Mouse (Mus musculus): Measurements from ENCODE around the gene Uckl1. TPM values are rescaled to one million over a fixed set of nuclear protein-coding genes. Genes with fewer than 3 reads are reported as not detected.
A peak's percentile ranks its signal among the peaks of the same experiment; 100 is the strongest.

Uckl1 gene
- polyA plus RNA-seq, 2 experiments, result 41.2 to 130 TPM

DNA sequence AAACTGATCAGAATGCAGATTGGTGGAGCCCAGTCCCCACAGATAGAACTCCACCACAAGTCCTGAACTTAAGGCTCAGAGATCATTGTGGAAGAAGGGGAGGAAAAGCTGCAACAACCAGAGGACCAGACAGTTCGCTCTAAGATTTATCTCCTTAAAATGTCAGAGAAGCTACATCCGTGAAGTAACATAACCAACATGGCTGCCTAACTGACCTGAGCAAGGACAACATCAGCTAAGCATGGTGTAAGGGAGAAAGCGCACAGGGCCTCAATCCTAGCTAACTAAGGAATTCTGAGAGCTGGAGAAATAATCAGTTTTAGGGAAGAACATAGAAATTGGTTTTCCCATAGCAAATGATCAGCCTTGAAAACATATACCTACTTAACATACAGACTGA is 65.5 kb downstream of the Uckl1 start:
- peak overlapping the region; percentile 94 for H3K9ac ChIP-seq (ENCODE audit: low read depth, low read length, severe bottlenecking)
- H3K36me3 ChIP-seq (ENCODE audit: control insufficient read depth, insufficient read depth, low read length), result peaks cover 36% of the 10 kb centered on the region
- H3K4me2 ChIP-seq (replicated peaks; ENCODE audit: low read depth, low read length, severe bottlenecking), result peak overlapping the region; percentile 56
- DNase-seq (ENCODE audit: low spot score) (no peak), ATAC-seq (ENCODE audit: low FRiP score, low read depth) (no peak)
- H3K27ac ChIP-seq (replicated peaks; ENCODE audit: low read depth, low read length), result peak overlapping the region; percentile 95
- no peak for TF ChIP-seq POLR2A (IDR thresholded peaks at IDR 0.05; ENCODE audit: borderline replicate concordance, extremely low read depth, insufficient read depth, insufficient read length)
- WGBS, result 68% methylated on average over 3 of the region's 3 CpGs
- H3K9me3 ChIP-seq (ENCODE audit: control insufficient read depth, low read length), result no peaks in the 10 kb centered on the region
- H3K27me3 ChIP-seq (ENCODE audit: control insufficient read depth, insufficient read depth, low read length), result no peaks in the 10 kb centered on the region
- H3K4me1 ChIP-seq (ENCODE audit: control insufficient read depth, insufficient read depth, low read length), result peaks cover 14% of the 10 kb centered on the region
- peak overlapping the region; percentile 94 for H3K4me3 ChIP-seq (replicated peaks; ENCODE audit: low read length)

Small RNAs within 50 kb of the gene (microRNA-seq; reads per million reads assigned to microRNA genes)
- not detected for gene Mir7006

Other genes starting within 250 kb of the Uckl1 start
- gene Zgpat, start 220.0 kb downstream of the Uckl1 start, polyA plus RNA-seq (2012; rRNA removed), result 57.4 and 67.9 TPM in 2 replicates
- gene Zgpat, start 220.0 kb downstream of the Uckl1 start, polyA plus RNA-seq (2014; fragmentation: Nextera tagmentation; extraction: Ambion mirVana), result 37.3 and 47.6 TPM in 2 replicates
- 81.0 and 89.9 TPM in 2 replicates for gene Arfrp1, start 219.5 kb downstream of the Uckl1 start, polyA plus RNA-seq (2012; rRNA removed)
- 50.0 and 54.7 TPM in 2 replicates for gene Arfrp1, start 219.5 kb downstream of the Uckl1 start, polyA plus RNA-seq (2014; fragmentation: Nextera tagmentation; extraction: Ambion mirVana)
- gene Lime1, start 204.8 kb downstream of the Uckl1 start, polyA plus RNA-seq (2012; rRNA removed), result 63.3 and 84.7 TPM in 2 replicates
- 21.3 and 26.8 TPM in 2 replicates for gene Lime1, start 204.8 kb downstream of the Uckl1 start, polyA plus RNA-seq (2014; fragmentation: Nextera tagmentation; extraction: Ambion mirVana)
- 3.8 and 4.4 TPM in 2 replicates for gene Zbtb46, start 125.5 kb downstream of the Uckl1 start, polyA plus RNA-seq (2012; rRNA removed)
- gene Zbtb46, start 125.5 kb downstream of the Uckl1 start, polyA plus RNA-seq (2014; fragmentation: Nextera tagmentation; extraction: Ambion mirVana), result 4.3 and 4.4 TPM in 2 replicates
- gene Abhd16b, start 91.7 kb downstream of the Uckl1 start, polyA plus RNA-seq (2012; rRNA removed), result not detected in 2 replicates
- gene Abhd16b, start 91.7 kb downstream of the Uckl1 start, polyA plus RNA-seq (2014; fragmentation: Nextera tagmentation; extraction: Ambion mirVana), result not detected in 2 replicates
- 108 and 123 TPM in 2 replicates for gene Tpd52l2, start 87.8 kb downstream of the Uckl1 start, polyA plus RNA-seq (2012; rRNA removed)
- gene Tpd52l2, start 87.8 kb downstream of the Uckl1 start, polyA plus RNA-seq (2014; fragmentation: Nextera tagmentation; extraction: Ambion mirVana), result 172 and 177 TPM in 2 replicates
- gene Dnajc5, start 64.4 kb downstream of the Uckl1 start, polyA plus RNA-seq (2012; rRNA removed), result 72.5 and 91.8 TPM in 2 replicates
- gene Dnajc5, start 64.4 kb downstream of the Uckl1 start, polyA plus RNA-seq (2014; fragmentation: Nextera tagmentation; extraction: Ambion mirVana), result 75.7 and 85.5 TPM in 2 replicates
- 29.7 and 41.6 TPM in 2 replicates for gene Prpf6, start 7.0 kb upstream of the Uckl1 start, polyA plus RNA-seq (2012; rRNA removed)
- 57.9 and 64.2 TPM in 2 replicates for gene Prpf6, start 7.0 kb upstream of the Uckl1 start, polyA plus RNA-seq (2014; fragmentation: Nextera tagmentation; extraction: Ambion mirVana)
- 102 and 117 TPM in 2 replicates for gene Zfp512b, start 7.9 kb upstream of the Uckl1 start, polyA plus RNA-seq (2012; rRNA removed)
- 58.8 and 59.5 TPM in 2 replicates for gene Zfp512b, start 7.9 kb upstream of the Uckl1 start, polyA plus RNA-seq (2014; fragmentation: Nextera tagmentation; extraction: Ambion mirVana)
- 9.2 and 10.3 TPM in 2 replicates for gene Samd10, start 14.3 kb upstream of the Uckl1 start, polyA plus RNA-seq (2012; rRNA removed)
- 10.2 TPM in 2 replicates for gene Samd10, start 14.3 kb upstream of the Uckl1 start, polyA plus RNA-seq (2014; fragmentation: Nextera tagmentation; extraction: Ambion mirVana)
- gene Gm29797, start 72.1 kb upstream of the Uckl1 start, polyA plus RNA-seq (2012; rRNA removed), result 0.23 and 0.63 TPM in 2 replicates
- gene Gm29797, start 72.1 kb upstream of the Uckl1 start, polyA plus RNA-seq (2014; fragmentation: Nextera tagmentation; extraction: Ambion mirVana), result 0.37 and 0.52 TPM in 2 replicates
- 49.8 and 66.4 TPM in 2 replicates for gene Sox18, start 86.7 kb upstream of the Uckl1 start, polyA plus RNA-seq (2012; rRNA removed)
- 36.2 and 37.8 TPM in 2 replicates for gene Sox18, start 86.7 kb upstream of the Uckl1 start, polyA plus RNA-seq (2014; fragmentation: Nextera tagmentation; extraction: Ambion mirVana)
- 53.8 and 57.1 TPM in 2 replicates for gene Tcea2, start 95.4 kb upstream of the Uckl1 start, polyA plus RNA-seq (2012; rRNA removed)
- gene Tcea2, start 95.4 kb upstream of the Uckl1 start, polyA plus RNA-seq (2014; fragmentation: Nextera tagmentation; extraction: Ambion mirVana), result 27.1 and 32.9 TPM in 2 replicates
- 124 and 151 TPM in 2 replicates for gene Rgs19, start 109.1 kb upstream of the Uckl1 start, polyA plus RNA-seq (2012; rRNA removed)
- gene Rgs19, start 109.1 kb upstream of the Uckl1 start, polyA plus RNA-seq (2014; fragmentation: Nextera tagmentation; extraction: Ambion mirVana), result 92.8 and 99.6 TPM in 2 replicates
- gene Lkaaear1, start 113.5 kb upstream of the Uckl1 start, polyA plus RNA-seq (2012; rRNA removed), result not detected in 2 replicates
- not detected in 2 replicates for gene Lkaaear1, start 113.5 kb upstream of the Uckl1 start, polyA plus RNA-seq (2014; fragmentation: Nextera tagmentation; extraction: Ambion mirVana)
- 1.0 and 1.4 TPM in 2 replicates for gene Oprl1, start 130.1 kb upstream of the Uckl1 start, polyA plus RNA-seq (2012; rRNA removed)
- gene Oprl1, start 130.1 kb upstream of the Uckl1 start, polyA plus RNA-seq (2014; fragmentation: Nextera tagmentation; extraction: Ambion mirVana), result 0.30 and 0.84 TPM in 2 replicates
- gene Myt1, start 178.4 kb upstream of the Uckl1 start, polyA plus RNA-seq (2012; rRNA removed), result 0.41 and 0.85 TPM in 2 replicates
- not detected in 2 replicates for gene Myt1, start 178.4 kb upstream of the Uckl1 start, polyA plus RNA-seq (2014; fragmentation: Nextera tagmentation; extraction: Ambion mirVana)

Data from limb, embryonic 14.5 days (tissue).